Mouse (Mus musculus): Measurements from ENCODE around the gene Tspan14. TPM values are rescaled to one million over a fixed set of nuclear protein-coding genes. Genes with fewer than 3 reads are reported as not detected.
A peak's percentile ranks its signal among the peaks of the same experiment; 100 is the strongest.

Gene Tspan14
- polyA plus RNA-seq, 1 experiment from 2014 or later: 61.7 TPM

GRCm38 (mm10) chr14:40921241-40921640 is 45.4 kb downstream of the Tspan14 start:
- H3K9ac ChIP-seq (ENCODE audit: low read depth, low read length): no peak overlapping the region

GRCm38 (mm10) chr14:40919521-40919920 is 47.1 kb downstream of the Tspan14 start:
- H3K4me2 ChIP-seq (ENCODE audit: low read length): no peak overlapping the region
- peaks cover 9% of the 10 kb centered on the region for H3K36me3 ChIP-seq (ENCODE audit: control insufficient read depth, insufficient read depth, low read length)
- no peak overlapping the region for H3K27ac ChIP-seq (ENCODE audit: low read length)
- no peak overlapping the region for H3K4me3 ChIP-seq (ENCODE audit: low read depth, low read length)
- H3K9me3 ChIP-seq (replicated peaks; ENCODE audit: control insufficient read depth, low read length, poor library complexity, severe bottlenecking): no peaks in the 10 kb centered on the region
- no peak for ATAC-seq
- H3K4me1 ChIP-seq (ENCODE audit: control insufficient read depth, insufficient read depth, low read length): no peaks in the 10 kb centered on the region
- no peaks in the 10 kb centered on the region for H3K27me3 ChIP-seq (ENCODE audit: control insufficient read depth, insufficient read depth, low read depth, low read length)
- H3K9ac ChIP-seq (ENCODE audit: low read depth, low read length): no peak overlapping the region
- 89% methylated on average over 7 of the region's 7 CpGs for WGBS

More at GRCm38 (mm10) chr14:40921241-40921640, 45.4 kb downstream of the Tspan14 start:
- Histone ChIP-seq H3K27me3 (ENCODE audit: control insufficient read depth, insufficient read depth, low read depth, low read length) (no peaks in the 10 kb centered on the region), H3K4me1 (ENCODE audit: control insufficient read depth, insufficient read depth, low read length) (no peaks in the 10 kb centered on the region), H3K4me2 (ENCODE audit: low read length) (no peak overlapping the region), H3K4me3 (ENCODE audit: low read depth, low read length) (no peak overlapping the region), H3K27ac (ENCODE audit: low read length) (no peak overlapping the region), H3K9me3 (replicated peaks; ENCODE audit: control insufficient read depth, low read length, poor library complexity, severe bottlenecking) (no peaks in the 10 kb centered on the region), H3K36me3 (ENCODE audit: control insufficient read depth, insufficient read depth, low read length) (no peaks in the 10 kb centered on the region)
- WGBS: 96% methylated on average over 1 of the region's 1 CpGs
- no peak for ATAC-seq

- Histone ChIP-seq H3K27me3 (ENCODE audit: control insufficient read depth, insufficient read depth, low read depth, low read length) (no peaks in the 10 kb centered on the region), H3K27ac (ENCODE audit: low read length) (no peak overlapping the region), H3K9ac (ENCODE audit: low read depth, low read length) (no peak overlapping the region), H3K4me2 (ENCODE audit: low read length) (no peak overlapping the region), H3K4me3 (ENCODE audit: low read depth, low read length) (no peak overlapping the region), H3K4me1 (ENCODE audit: control insufficient read depth, insufficient read depth, low read length) (no peaks in the 10 kb centered on the region), H3K9me3 (replicated peaks; ENCODE audit: control insufficient read depth, low read length, poor library complexity, severe bottlenecking) (no peaks in the 10 kb centered on the region), H3K36me3 (ENCODE audit: control insufficient read depth, insufficient read depth, low read length) (peaks cover 14% of the 10 kb centered on the region)
- WGBS: 78% methylated on average over 6 of the region's 7 CpGs
- ATAC-seq: no peak
These were observed 48.1 kb downstream of the Tspan14 start for GRCm38 (mm10) chr14:40918477-40918876.

GRCm38 (mm10) chr14:40917632-40918031 is 49.0 kb downstream of the Tspan14 start:
- Histone ChIP-seq H3K9ac (ENCODE audit: low read depth, low read length) (no peak overlapping the region), H3K9me3 (replicated peaks; ENCODE audit: control insufficient read depth, low read length, poor library complexity, severe bottlenecking) (no peaks in the 10 kb centered on the region), H3K27ac (ENCODE audit: low read length) (no peak overlapping the region), H3K27me3 (ENCODE audit: control insufficient read depth, insufficient read depth, low read depth, low read length) (no peaks in the 10 kb centered on the region), H3K4me2 (ENCODE audit: low read length) (no peak overlapping the region), H3K4me3 (ENCODE audit: low read depth, low read length) (no peak overlapping the region), H3K4me1 (ENCODE audit: control insufficient read depth, insufficient read depth, low read length) (no peaks in the 10 kb centered on the region), H3K36me3 (ENCODE audit: control insufficient read depth, insufficient read depth, low read length) (peaks cover 16% of the 10 kb centered on the region)
- peak; percentile 52 for ATAC-seq
- WGBS: 0% methylated on average over 1 of the region's 1 CpGs

GRCm38 (mm10) chr14:40916667-40917066 is 49.9 kb downstream of the Tspan14 start:
- H3K4me2 ChIP-seq (ENCODE audit: low read length): no peak overlapping the region
- no peak overlapping the region for H3K27ac ChIP-seq (ENCODE audit: low read length)
- H3K4me1 ChIP-seq (ENCODE audit: control insufficient read depth, insufficient read depth, low read length): no peaks in the 10 kb centered on the region
- no peak overlapping the region for H3K9ac ChIP-seq (ENCODE audit: low read depth, low read length)
- H3K27me3 ChIP-seq (ENCODE audit: control insufficient read depth, insufficient read depth, low read depth, low read length): no peaks in the 10 kb centered on the region
- H3K4me3 ChIP-seq (ENCODE audit: low read depth, low read length): no peak overlapping the region
- no peak for ATAC-seq
- no peaks in the 10 kb centered on the region for H3K9me3 ChIP-seq (replicated peaks; ENCODE audit: control insufficient read depth, low read length, poor library complexity, severe bottlenecking)
- WGBS: 87% methylated on average over 15 of the region's 15 CpGs
- peaks cover 16% of the 10 kb centered on the region for H3K36me3 ChIP-seq (ENCODE audit: control insufficient read depth, insufficient read depth, low read length)

GRCm38 (mm10) chr14:40915838-40916237 is 50.8 kb downstream of the Tspan14 start:
- no peaks in the 10 kb centered on the region for H3K4me1 ChIP-seq (ENCODE audit: control insufficient read depth, insufficient read depth, low read length)
- no peaks in the 10 kb centered on the region for H3K27me3 ChIP-seq (ENCODE audit: control insufficient read depth, insufficient read depth, low read depth, low read length)
- H3K36me3 ChIP-seq (ENCODE audit: control insufficient read depth, insufficient read depth, low read length): peaks cover 17% of the 10 kb centered on the region
- no peak for ATAC-seq
- no peak overlapping the region for H3K4me2 ChIP-seq (ENCODE audit: low read length)
- no peak overlapping the region for H3K27ac ChIP-seq (ENCODE audit: low read length)
- WGBS: 78% methylated on average over 8 of the region's 8 CpGs
- no peak overlapping the region for H3K4me3 ChIP-seq (ENCODE audit: low read depth, low read length)
- no peak overlapping the region for H3K9ac ChIP-seq (ENCODE audit: low read depth, low read length)
- H3K9me3 ChIP-seq (replicated peaks; ENCODE audit: control insufficient read depth, low read length, poor library complexity, severe bottlenecking): no peaks in the 10 kb centered on the region

GRCm38 (mm10) chr14:40914701-40915100 is 51.9 kb downstream of the Tspan14 start:
- Histone ChIP-seq H3K36me3 (ENCODE audit: control insufficient read depth, insufficient read depth, low read length) (peaks cover 24% of the 10 kb centered on the region), H3K27me3 (ENCODE audit: control insufficient read depth, insufficient read depth, low read depth, low read length) (no peaks in the 10 kb centered on the region), H3K27ac (ENCODE audit: low read length) (no peak overlapping the region), H3K9me3 (replicated peaks; ENCODE audit: control insufficient read depth, low read length, poor library complexity, severe bottlenecking) (no peaks in the 10 kb centered on the region), H3K4me3 (ENCODE audit: low read depth, low read length) (no peak overlapping the region), H3K4me1 (ENCODE audit: control insufficient read depth, insufficient read depth, low read length) (no peaks in the 10 kb centered on the region), H3K4me2 (ENCODE audit: low read length) (no peak overlapping the region), H3K9ac (ENCODE audit: low read depth, low read length) (no peak overlapping the region)
- 85% methylated on average over 3 of the region's 3 CpGs for WGBS
- no peak for ATAC-seq

- Histone ChIP-seq H3K9me3 (replicated peaks; ENCODE audit: control insufficient read depth, low read length, poor library complexity, severe bottlenecking) (no peaks in the 10 kb centered on the region), H3K4me1 (ENCODE audit: control insufficient read depth, insufficient read depth, low read length) (no peaks in the 10 kb centered on the region), H3K27ac (ENCODE audit: low read length) (no peak overlapping the region), H3K4me3 (ENCODE audit: low read depth, low read length) (no peak overlapping the region), H3K9ac (ENCODE audit: low read depth, low read length) (no peak overlapping the region), H3K4me2 (ENCODE audit: low read length) (no peak overlapping the region), H3K27me3 (ENCODE audit: control insufficient read depth, insufficient read depth, low read depth, low read length) (no peaks in the 10 kb centered on the region), H3K36me3 (ENCODE audit: control insufficient read depth, insufficient read depth, low read length) (peaks cover 28% of the 10 kb centered on the region)
- ATAC-seq: no peak
- WGBS: 84% methylated on average over 6 of the region's 6 CpGs
These were observed 52.9 kb downstream of the Tspan14 start for GRCm38 (mm10) chr14:40913709-40914108.

GRCm38 (mm10) chr14:40911529-40911928 is 55.1 kb downstream of the Tspan14 start:
- Histone ChIP-seq H3K27ac (ENCODE audit: low read length) (no peak overlapping the region), H3K9ac (ENCODE audit: low read depth, low read length) (no peak overlapping the region), H3K4me2 (ENCODE audit: low read length) (no peak overlapping the region), H3K4me3 (ENCODE audit: low read depth, low read length) (no peak overlapping the region), H3K27me3 (ENCODE audit: control insufficient read depth, insufficient read depth, low read depth, low read length) (no peaks in the 10 kb centered on the region), H3K36me3 (ENCODE audit: control insufficient read depth, insufficient read depth, low read length) (peaks cover 41% of the 10 kb centered on the region), H3K4me1 (ENCODE audit: control insufficient read depth, insufficient read depth, low read length) (no peaks in the 10 kb centered on the region), H3K9me3 (replicated peaks; ENCODE audit: control insufficient read depth, low read length, poor library complexity, severe bottlenecking) (no peaks in the 10 kb centered on the region)
- ATAC-seq: no peak

- WGBS: 94% methylated on average over 9 of the region's 9 CpGs
- H3K27ac ChIP-seq (ENCODE audit: low read length): no peak overlapping the region
- H3K9ac ChIP-seq (ENCODE audit: low read depth, low read length): no peak overlapping the region
- ATAC-seq: no peak
- no peaks in the 10 kb centered on the region for H3K9me3 ChIP-seq (replicated peaks; ENCODE audit: control insufficient read depth, low read length, poor library complexity, severe bottlenecking)
- no peak overlapping the region for H3K4me2 ChIP-seq (ENCODE audit: low read length)
- H3K4me3 ChIP-seq (ENCODE audit: low read depth, low read length): no peak overlapping the region
- H3K27me3 ChIP-seq (ENCODE audit: control insufficient read depth, insufficient read depth, low read depth, low read length): no peaks in the 10 kb centered on the region
- no peaks in the 10 kb centered on the region for H3K4me1 ChIP-seq (ENCODE audit: control insufficient read depth, insufficient read depth, low read length)
- H3K36me3 ChIP-seq (ENCODE audit: control insufficient read depth, insufficient read depth, low read length): peaks cover 28% of the 10 kb centered on the region
These were observed 57.8 kb downstream of the Tspan14 start for GRCm38 (mm10) chr14:40908763-40909162.
